Mouse (Mus musculus): ENCODE data around the gene Isy1.

DNA sequence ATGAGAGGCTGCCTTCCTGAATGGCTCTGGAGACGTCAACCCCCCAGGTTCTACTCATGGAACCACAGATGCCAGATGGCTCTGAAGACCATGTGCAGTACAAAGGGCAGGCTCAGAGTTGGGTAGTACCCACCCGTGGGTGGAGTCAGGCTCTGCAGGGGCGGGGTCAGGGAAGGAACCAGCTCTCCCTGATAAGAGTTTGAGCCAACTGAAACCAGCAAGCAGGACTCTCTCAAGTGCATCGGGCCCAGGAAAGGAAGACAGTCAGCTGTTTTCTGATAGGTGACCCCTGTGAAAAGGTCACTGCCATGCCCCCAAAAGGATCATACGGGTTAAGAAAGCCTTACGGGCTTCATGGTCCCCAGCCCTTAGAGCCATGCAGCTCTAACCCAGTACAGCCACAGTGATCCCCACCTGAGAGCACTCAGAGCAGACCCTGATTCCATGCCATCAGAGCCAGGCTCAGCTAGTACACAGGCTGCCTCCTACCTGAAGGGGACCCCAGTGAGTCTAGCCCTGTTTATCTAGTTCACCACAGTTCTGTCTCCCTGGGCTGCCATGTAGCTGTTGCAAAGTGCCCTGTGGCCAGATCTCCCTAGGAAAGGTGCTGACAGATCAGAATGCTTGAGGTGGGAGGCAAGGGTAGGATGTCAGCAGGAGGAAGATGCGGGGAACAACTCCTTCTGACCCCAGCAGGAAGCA is 47.7 kb downstream of the Isy1 start:
- TF ChIP-seq POLR2A (IDR thresholded peaks at IDR 0.05; ENCODE audit: borderline replicate concordance, control insufficient read depth, low read depth, low read length) = no peak
- no peak for TF ChIP-seq CTCF (IDR thresholded peaks at IDR 0.05; ENCODE audit: control insufficient read depth, insufficient read depth, low read length)

All from bone marrow, adult 2 months (tissue).